Mouse (Mus musculus) ES-E14 (cell line): ENCODE data around the gene Oser1.

ENCODE experiments used
- CHD2 ChIP-seq: IDR thresholded peaks from 2 replicates; pipeline ENCODE4 v1.6.1; 2014; ENCODE audit warnings: mild to moderate bottlenecking, low read depth, low read length, inconsistent platforms
- HCFC1 ChIP-seq: IDR thresholded peaks from 2 replicates; pipeline ENCODE4 v1.6.1; 2012; ENCODE audit warnings: low read length, inconsistent platforms, borderline replicate concordance; ENCODE audit not compliant: insufficient read depth
- MAFK ChIP-seq: IDR thresholded peaks from 2 replicates; pipeline ENCODE4 v1.6.1; 2014; ENCODE audit warnings: mild to moderate bottlenecking, low read depth, low read length, inconsistent platforms; ENCODE audit not compliant: insufficient read depth
- ZC3H11A ChIP-seq: IDR thresholded peaks from 2 replicates; pipeline ENCODE4 v1.6.1; 2012; ENCODE audit warnings: low read depth, mild to moderate bottlenecking, inconsistent platforms, low read length, borderline replicate concordance
- ZNF384 ChIP-seq: IDR thresholded peaks from 2 replicates; pipeline ENCODE4 v1.6.1; 2012; ENCODE audit warnings: low read depth, low read length, inconsistent platforms

DNA sequence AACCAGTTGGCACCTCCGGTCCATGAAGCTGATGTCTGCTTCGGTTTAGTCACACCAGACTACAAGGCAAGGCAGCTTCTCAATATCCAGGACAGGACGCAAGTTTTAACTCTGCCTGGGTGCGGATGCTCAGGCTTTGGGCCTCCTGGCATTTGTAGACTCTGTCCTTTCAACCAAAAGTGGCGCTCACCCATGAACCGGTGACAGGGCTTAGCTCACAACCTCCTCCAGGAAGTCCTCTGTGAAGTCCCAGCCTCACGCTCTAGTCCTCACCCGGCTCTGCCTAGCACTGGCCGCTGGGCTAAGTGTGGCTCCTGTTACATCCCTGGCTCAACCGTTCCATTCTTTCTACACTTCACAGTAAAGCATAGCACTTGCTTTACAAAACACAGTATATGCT, 31.3 kb downstream of the Oser1 start:
- TF ChIP-seq HCFC1 (no peak), CHD2 (no peak), ZNF384 (no peak), MAFK (no peak), ZC3H11A (no peak)
